Mouse (Mus musculus) embryonic fibroblast, embryonic 13.5 days (primary cell): ENCODE measurements around the gene Fgf18. TPM values are rescaled to one million over a fixed set of nuclear protein-coding genes. Genes with fewer than 3 reads are reported as not detected.
A peak's percentile ranks its signal among the peaks of the same experiment; 100 is the strongest.

Experiments used
- H3K27ac ChIP-seq: 2 replicates; pipeline ENCODE4 v1.5.1; 2012; ENCODE audit warnings: low read length, control low read depth, inconsistent platforms; ENCODE audit not compliant: insufficient read depth
- H3K4me1 ChIP-seq: 2 replicates; pipeline ENCODE4 v1.6.1; 2011; ENCODE audit warnings: low read length; ENCODE audit not compliant: control insufficient read depth, insufficient read depth
- H3K4me3 ChIP-seq: 2 replicates; pipeline ENCODE4 v1.5.1; 2011; ENCODE audit warnings: mild to moderate bottlenecking, control low read depth, low read length; ENCODE audit not compliant: insufficient read depth
- CTCF ChIP-seq: IDR thresholded peaks from 2 replicates; pipeline ENCODE4 v1.5.1; 2011; ENCODE audit warnings: mild to moderate bottlenecking, control low read depth, low read length, moderate library complexity, borderline replicate concordance; ENCODE audit not compliant: insufficient read depth
- POLR2A ChIP-seq: IDR thresholded peaks from 2 replicates; pipeline ENCODE4 v1.6.1; 2011; ENCODE audit warnings: low read depth, mild to moderate bottlenecking, control low read depth, low read length, moderate library complexity
- polyA plus RNA-seq: library from polyadenylated mRNA; stranded (reverse); fragments of >200 nt; gene quantifications from 2 replicates; pipeline ENCODE4 v1.2.4, GENCODE M21; 2011; ENCODE audit warnings: low read depth; ENCODE audit not compliant: missing spikeins, insufficient read length

Gene Fgf18
- 0.83 and 8.3 TPM in 2 replicates for polyA plus RNA-seq

DNA sequence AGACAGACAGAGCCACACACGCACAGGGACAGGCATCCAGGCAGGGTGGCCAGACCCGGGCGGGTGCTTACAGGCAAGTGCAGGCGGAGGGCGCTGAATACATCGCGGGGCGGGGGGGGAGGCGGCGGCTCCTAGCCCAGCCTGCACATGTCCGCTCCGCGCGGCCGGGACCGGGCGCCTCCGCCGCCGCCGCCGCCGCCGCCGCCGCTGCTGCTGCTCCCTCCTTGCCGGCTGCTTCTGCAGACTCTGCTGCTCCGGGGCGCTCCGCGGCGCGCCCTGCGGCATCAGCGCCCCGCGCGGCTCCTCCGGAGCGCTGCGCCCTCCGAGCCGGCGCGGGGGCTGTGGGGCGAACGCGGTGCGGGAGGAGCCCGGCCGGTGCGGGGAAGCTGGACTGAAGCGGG, at the start of gene Fgf18:
TSS of gene Fgf18 (minus strand) at position 230 of the 401 bp plus-strand sequence.
- TF ChIP-seq CTCF = no peak
- no peak for TF ChIP-seq POLR2A
- peaks cover 3% of the 10 kb centered on the region; the same call in 1 of the 2 replicates for H3K4me1 ChIP-seq
- H3K27ac ChIP-seq = peak within 1 kb of the TSS; percentile 19; the same call in 1 of the 2 replicates

DNA sequence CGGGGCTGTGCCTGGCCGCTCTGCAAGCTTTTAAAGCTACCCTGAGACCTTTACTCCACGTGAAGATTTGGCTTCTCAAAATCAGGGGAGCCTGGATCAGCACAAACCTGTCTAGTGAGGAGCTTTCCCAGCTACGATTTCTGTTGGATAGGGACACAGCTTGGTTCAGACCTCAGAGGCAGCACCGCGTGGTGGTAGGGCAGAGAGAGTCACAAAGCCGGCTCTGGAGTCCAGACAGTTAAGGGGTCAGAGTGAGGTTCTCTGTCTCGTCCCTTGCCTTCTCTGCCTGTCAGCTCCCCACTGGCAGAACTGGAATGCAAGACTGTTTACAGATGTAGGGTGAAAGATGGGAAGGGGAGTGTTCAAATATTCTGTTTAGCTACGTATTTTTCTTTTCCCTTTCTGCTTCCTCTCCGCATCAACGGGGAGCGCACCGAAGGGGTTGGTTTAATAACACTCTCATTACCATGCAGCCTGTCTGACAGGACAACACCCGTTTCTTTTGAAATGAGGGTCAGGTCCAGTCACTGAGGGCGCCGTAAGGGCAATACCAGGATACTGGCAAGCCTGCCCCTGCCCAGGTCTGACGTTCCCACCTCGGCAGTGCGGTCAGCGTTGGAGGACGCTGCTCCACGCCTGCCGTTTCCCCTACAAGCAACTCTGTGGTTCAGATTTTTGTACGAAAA, 49.4 kb upstream of the Fgf18 start:
- Histone ChIP-seq H3K27ac (no peak overlapping the region), H3K4me3 (no peak overlapping the region), H3K4me1 (no peaks in the 10 kb centered on the region)
- TF ChIP-seq CTCF = no peak

More for the DNA sequence above, at the start of gene Fgf18:
- H3K4me3 ChIP-seq = peak within 1 kb of the TSS; percentile 32

DNA sequence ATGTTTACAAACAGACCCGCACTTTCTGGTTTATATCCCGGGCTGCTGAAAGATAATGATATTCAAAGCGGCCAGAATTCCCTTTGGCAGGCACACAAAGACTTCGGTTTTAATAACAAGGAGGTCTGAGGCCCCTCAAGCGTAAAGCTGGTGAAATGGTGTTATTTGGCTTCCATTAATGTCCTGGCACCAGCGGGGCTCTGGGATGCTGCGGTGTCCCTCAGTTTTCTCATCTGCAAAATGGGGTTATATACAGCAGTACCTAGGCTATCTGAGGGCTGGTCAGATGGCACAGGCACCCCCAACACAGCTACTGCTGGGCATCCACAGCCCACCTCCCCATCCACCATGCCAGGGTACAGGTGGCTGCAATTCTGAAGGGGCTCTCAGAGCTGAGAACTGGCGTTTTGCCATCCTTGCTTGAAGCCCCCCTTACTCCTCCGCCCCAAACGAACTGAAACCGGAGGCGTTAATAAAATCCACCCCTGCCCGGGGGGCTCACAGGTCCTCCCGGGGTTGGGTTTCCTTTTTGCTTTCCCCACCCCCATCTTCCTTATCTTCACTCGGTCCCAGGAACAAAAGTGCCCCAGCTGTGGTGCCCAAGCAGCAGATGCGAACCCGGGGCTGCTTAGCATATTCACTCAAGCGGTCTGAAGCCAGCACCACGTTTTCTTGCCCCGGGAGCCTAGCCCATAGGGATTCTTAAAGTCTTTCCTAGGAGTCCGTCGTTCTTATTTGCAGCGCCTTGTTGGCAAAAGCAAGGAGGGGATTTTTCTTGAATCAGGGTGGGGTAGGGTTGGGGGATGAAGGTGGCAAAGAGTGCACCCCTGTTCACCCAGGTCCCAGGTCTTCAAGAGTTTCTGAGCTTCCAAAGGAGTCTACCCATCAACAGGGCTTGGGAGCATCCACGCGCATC, 48.6 kb upstream of the Fgf18 start:
- no peak for TF ChIP-seq POLR2A
- TF ChIP-seq CTCF = no peak
- H3K4me3 ChIP-seq = no peak overlapping the region
- no peak overlapping the region for H3K27ac ChIP-seq
- H3K4me1 ChIP-seq = no peaks in the 10 kb centered on the region

DNA sequence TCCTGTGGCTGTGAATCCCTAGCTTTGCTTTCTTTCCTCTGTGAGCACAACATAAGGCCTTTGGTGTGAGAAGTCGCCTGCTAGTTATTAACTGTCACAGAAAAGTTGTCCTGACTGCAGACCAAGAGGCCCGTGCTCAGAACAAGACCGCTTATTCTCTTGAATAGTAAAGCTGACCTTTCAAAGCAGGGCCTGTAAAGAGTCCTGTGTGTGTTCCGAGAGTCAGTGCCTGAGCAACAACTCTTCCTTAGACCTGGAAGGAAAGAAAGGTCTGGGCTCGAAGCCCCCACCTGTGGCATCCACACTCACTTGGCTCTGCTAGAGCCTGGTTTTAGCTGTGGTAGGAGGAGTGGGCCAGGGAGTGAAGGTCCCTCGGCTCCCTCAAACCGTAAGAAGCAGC, 47.9 kb upstream of the Fgf18 start:
- H3K4me3 ChIP-seq = no peak overlapping the region
- no peaks in the 10 kb centered on the region for H3K4me1 ChIP-seq
- H3K27ac ChIP-seq = no peak overlapping the region
- TF ChIP-seq CTCF (no peak), POLR2A (no peak)

DNA sequence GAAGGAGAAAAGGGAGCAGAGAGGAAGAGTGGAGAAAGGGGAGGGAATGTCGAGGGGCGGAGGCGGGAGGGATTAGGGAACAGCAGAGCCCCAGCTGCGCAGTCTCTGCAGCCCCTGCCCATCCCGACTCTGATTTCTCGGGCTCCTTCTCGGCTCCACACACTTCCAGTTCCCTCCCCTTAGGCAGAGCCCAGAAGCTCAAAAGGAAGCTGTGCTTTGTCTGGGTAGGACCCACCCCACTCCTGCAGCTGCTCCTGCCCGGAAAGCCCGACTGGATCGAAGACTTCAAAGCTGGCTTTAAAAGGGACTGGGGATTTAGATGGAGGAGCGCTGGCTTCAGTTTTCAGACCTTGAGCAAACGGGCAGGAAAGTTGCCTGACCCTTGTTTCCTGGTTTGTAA, 46.5 kb upstream of the Fgf18 start:
- TF ChIP-seq CTCF = no peak
- no peak for TF ChIP-seq POLR2A
- H3K4me3 ChIP-seq = no peak overlapping the region
- H3K27ac ChIP-seq = no peak overlapping the region
- H3K4me1 ChIP-seq = no peaks in the 10 kb centered on the region

GRCm38 (mm10) chr11:33181804-33182203, 34.6 kb upstream of the Fgf18 start:
- Histone ChIP-seq H3K27ac (no peak overlapping the region), H3K4me1 (no peaks in the 10 kb centered on the region), H3K4me3 (no peak overlapping the region)
- TF ChIP-seq POLR2A (no peak), CTCF (no peak)

GRCm38 (mm10) chr11:33180701-33181116, 33.5 kb upstream of the Fgf18 start:
- no peak for TF ChIP-seq POLR2A
- no peak for TF ChIP-seq CTCF
- no peak overlapping the region for H3K27ac ChIP-seq
- H3K4me1 ChIP-seq = no peaks in the 10 kb centered on the region
- no peak overlapping the region for H3K4me3 ChIP-seq

- Histone ChIP-seq H3K27ac (no peak overlapping the region), H3K4me3 (no peak overlapping the region), H3K4me1 (no peaks in the 10 kb centered on the region)
- TF ChIP-seq CTCF (no peak), POLR2A (no peak)
These were observed 32.6 kb upstream of the Fgf18 start for GRCm38 (mm10) chr11:33179802-33180201.

- no peak overlapping the region for H3K27ac ChIP-seq
- TF ChIP-seq POLR2A = no peak
- peak; percentile 68 for TF ChIP-seq CTCF
- H3K4me3 ChIP-seq = no peak overlapping the region
- H3K4me1 ChIP-seq = no peaks in the 10 kb centered on the region
These were observed 29.5 kb upstream of the Fgf18 start for GRCm38 (mm10) chr11:33176525-33177245.
